Mouse (Mus musculus) left cerebral cortex, postnatal 36 days (tissue): ENCODE data around the gene Fbxl17. TPM values are rescaled to one million over a fixed set of nuclear protein-coding genes. Genes with fewer than 3 reads are reported as not detected.
A peak's percentile ranks its signal among the peaks of the same experiment; 100 is the strongest.

ENCODE experiments used
- DNase-seq, 2 experiments: peaks; one replicate each; pipeline ENCODE4 v3.0.0; 2021 to 2022; ENCODE audit warnings: low spot score in 2 of 2, mixed read lengths in 1 of 2
- intact Hi-C: fragments of 180-260 bp; cut with DNase I; formaldehyde crosslinking; loops from one replicate; pipeline ENCODE4 v1.15.1; 2025
- total RNA-seq, 2 experiments: library from RNA; stranded (reverse); gene quantifications; 2 replicates each; pipeline ENCODE4 v1.2.3; 2021

Fbxl17 gene
- total RNA-seq, 2 experiments from 2014 or later = 61.9 to 65.9 TPM

GRCm38 (mm10) chr17:63145751-63146491, 353.9 kb downstream of the Fbxl17 start:
- intact Hi-C loops = no loop called here
- DNase-seq = no peak

GRCm38 (mm10) chr17:63145311-63145741, 354.5 kb downstream of the Fbxl17 start:
- intact Hi-C loops = no loop called here

GRCm38 (mm10) chr17:63143825-63144224, 356.0 kb downstream of the Fbxl17 start:
- intact Hi-C loops = no loop called here
- DNase-seq = no peak

More at GRCm38 (mm10) chr17:63145311-63145741, 354.5 kb downstream of the Fbxl17 start:
- no peak for DNase-seq

- no peak for DNase-seq
- intact Hi-C loops = no loop called here
Measured at GRCm38 (mm10) chr17:63134805-63135204, 365.0 kb downstream of the Fbxl17 start.

GRCm38 (mm10) chr17:63122427-63122826, 377.4 kb downstream of the Fbxl17 start:
- DNase-seq = no peak
- intact Hi-C loops = loop anchor here (2.0 kb wide), 1 partner anchor 16 kb away; no protein-coding TSS in a partner anchor

- intact Hi-C loops = no loop called here
- DNase-seq = no peak
Measured at GRCm38 (mm10) chr17:63119701-63120100, 380.1 kb downstream of the Fbxl17 start.

GRCm38 (mm10) chr17:63119077-63119476, 380.7 kb downstream of the Fbxl17 start:
- intact Hi-C loops = no loop called here
- DNase-seq = no peak

GRCm38 (mm10) chr17:63117130-63117529, 382.7 kb downstream of the Fbxl17 start:
- intact Hi-C loops = no loop called here
- DNase-seq = no peak

GRCm38 (mm10) chr17:63114399-63115085, 385.3 kb downstream of the Fbxl17 start:
- intact Hi-C loops = no loop called here
- DNase-seq = peak; percentile 31 to 36

GRCm38 (mm10) chr17:63112826-63113225, 387.0 kb downstream of the Fbxl17 start:
- peak in 1 of 2 experiments; percentile 36 for DNase-seq
- intact Hi-C loops = no loop called here

GRCm38 (mm10) chr17:63110994-63111393, 388.8 kb downstream of the Fbxl17 start:
- intact Hi-C loops = no loop called here
- DNase-seq = no peak

GRCm38 (mm10) chr17:63110211-63110755, 389.5 kb downstream of the Fbxl17 start:
- intact Hi-C loops = no loop called here

GRCm38 (mm10) chr17:63108035-63108434, 391.8 kb downstream of the Fbxl17 start:
- intact Hi-C loops = no loop called here
- no peak for DNase-seq

More at GRCm38 (mm10) chr17:63110211-63110755, 389.5 kb downstream of the Fbxl17 start:
- DNase-seq = no peak

GRCm38 (mm10) chr17:63107515-63107914, 392.3 kb downstream of the Fbxl17 start:
- intact Hi-C loops = no loop called here
- DNase-seq = no peak

GRCm38 (mm10) chr17:63095553-63095952, 404.3 kb downstream of the Fbxl17 start:
- DNase-seq = no peak
- intact Hi-C loops = no loop called here

GRCm38 (mm10) chr17:63095017-63095416, 404.8 kb downstream of the Fbxl17 start:
- intact Hi-C loops = no loop called here
- no peak for DNase-seq

- DNase-seq = no peak
- intact Hi-C loops = no loop called here
Measured at GRCm38 (mm10) chr17:63093184-63093583, 406.6 kb downstream of the Fbxl17 start.

- intact Hi-C loops = no loop called here
- DNase-seq = no peak
Measured at GRCm38 (mm10) chr17:63092774-63093173, 407.0 kb downstream of the Fbxl17 start.

- intact Hi-C loops = no loop called here
- no peak for DNase-seq
Measured at GRCm38 (mm10) chr17:63090112-63090511, 409.7 kb downstream of the Fbxl17 start.

GRCm38 (mm10) chr17:63087265-63087664, 412.6 kb downstream of the Fbxl17 start:
- no peak for DNase-seq
- intact Hi-C loops = no loop called here

- intact Hi-C loops = no loop called here
- DNase-seq = no peak
Measured at GRCm38 (mm10) chr17:63086526-63086925, 413.3 kb downstream of the Fbxl17 start.
